Mouse (Mus musculus) limb, embryonic 12.5 days (tissue): Measurements from ENCODE around the gene Gm11084. TPM values are rescaled to one million over a fixed set of nuclear protein-coding genes. Genes with fewer than 3 reads are reported as not detected.

Experiments used
- ATAC-seq: fragments of 200-750 bp; cut with Nextera tagmentation; 2 replicates; pipeline ENCODE4 v1.8.0; 2017; ENCODE audit warnings: low read depth, moderate TSS enrichment; ENCODE audit not compliant: insufficient number of reproducible peaks, insufficient read depth, low FRiP score, low TSS enrichment
- H3K27ac ChIP-seq: fragments of 300-500 bp; sonication (generic); 2 replicates; pipeline ENCODE4 v1.5.1; 2016; ENCODE audit warnings: mild to moderate bottlenecking, moderate library complexity
- H3K27me3 ChIP-seq: fragments of 300-500 bp; sonication (generic); 2 replicates; pipeline ENCODE4 v1.6.1; 2016; ENCODE audit warnings: mild to moderate bottlenecking, moderate library complexity
- H3K36me3 ChIP-seq: fragments of 300-500 bp; sonication (generic); 2 replicates; pipeline ENCODE4 v1.6.1; 2016; ENCODE audit warnings: mild to moderate bottlenecking, moderate library complexity
- H3K4me1 ChIP-seq: fragments of 300-500 bp; sonication (generic); replicated peaks from 2 replicates; pipeline ENCODE4 v1.6.1; 2016
- H3K4me2 ChIP-seq: fragments of 300-500 bp; sonication (generic); 2 replicates; pipeline ENCODE4 v1.6.1; 2016; ENCODE audit warnings: mild to moderate bottlenecking, moderate library complexity
- H3K4me3 ChIP-seq: fragments of 300-500 bp; sonication (generic); replicated peaks from 2 replicates; pipeline ENCODE4 v1.5.1; 2016; ENCODE audit warnings: mild to moderate bottlenecking
- H3K9ac ChIP-seq: fragments of 300-500 bp; sonication (generic); replicated peaks from 2 replicates; pipeline ENCODE4 v1.6.1; 2016; ENCODE audit warnings: mild to moderate bottlenecking, moderate library complexity
- H3K9me3 ChIP-seq: fragments of 300-500 bp; sonication (generic); 2 replicates; pipeline ENCODE4 v1.6.1; 2016; ENCODE audit warnings: mild to moderate bottlenecking, moderate library complexity
- WGBS: fragments of 180-500 bp; shearing (Covaris S2); methylation state at CpG from one replicate; pipeline ENCODE4 v1.1.7; 2016; 5-methylcytosine and 5-hydroxymethylcytosine counted together
- polyA plus RNA-seq: library from polyadenylated mRNA; unstranded; fragments of >200 nt; fragmentation: Nextera tagmentation; extraction: Ambion mirVana; gene quantifications from 2 replicates; pipeline ENCODE4 v1.2.1, GENCODE M21; 2016

Gene Gm11084
- polyA plus RNA-seq, 1 experiment from 2014 or later = not detected

DNA sequence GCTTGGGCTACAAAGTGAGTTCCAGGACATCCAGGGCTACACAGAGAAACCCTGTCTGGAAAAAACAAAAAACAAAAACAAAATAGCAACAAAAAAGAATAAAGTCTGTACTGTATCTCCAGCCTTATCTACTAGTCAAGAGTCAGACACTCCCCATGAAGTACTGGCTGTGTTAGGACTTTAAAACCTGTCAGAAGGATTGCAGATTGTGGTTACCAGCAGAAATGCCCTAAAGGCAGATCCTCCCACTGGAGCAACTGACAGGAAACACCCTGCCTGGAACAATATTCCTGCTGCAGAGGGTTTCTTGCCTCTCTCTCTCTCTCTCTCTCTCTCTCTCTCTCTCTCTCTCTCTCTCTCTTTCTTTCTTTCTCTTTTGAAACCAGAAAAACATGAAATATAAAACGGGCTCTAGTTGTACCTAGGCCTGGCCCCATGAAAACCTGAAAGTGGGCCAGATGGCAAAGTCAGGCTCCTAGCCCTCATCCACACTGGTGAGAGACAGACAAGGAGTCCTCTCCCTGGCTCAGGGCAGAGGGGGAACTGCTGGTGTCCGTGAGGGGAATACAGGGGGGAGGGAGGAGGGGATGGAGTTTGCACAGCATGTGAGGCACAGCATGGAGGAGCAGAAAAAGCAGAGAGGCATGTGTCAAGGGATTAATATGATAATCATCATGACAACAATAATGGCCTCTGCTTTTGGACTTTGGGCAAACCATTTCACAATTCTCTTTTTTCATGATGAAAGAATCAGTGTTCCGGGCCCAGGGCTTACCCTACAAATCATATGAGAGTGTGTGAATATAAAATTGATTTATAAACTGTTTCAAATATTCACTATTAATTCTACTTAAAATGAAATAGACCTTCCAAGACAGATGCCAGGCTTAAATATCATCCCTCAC, 19.3 kb upstream of the Gm11084 start:
- no peaks in the 10 kb centered on the region for H3K36me3 ChIP-seq
- 0 out of 2 replicates have a peak overlapping the region, but pooled peaks have one; percentile 41 for H3K27ac ChIP-seq
- no peak overlapping the region for H3K9ac ChIP-seq
- 52% methylated on average over 3 of the region's 3 CpGs for WGBS
- peaks cover 25% of the 10 kb centered on the region for H3K4me1 ChIP-seq
- no peak overlapping the region for H3K4me2 ChIP-seq
- no peaks in the 10 kb centered on the region for H3K27me3 ChIP-seq
- ATAC-seq = no peak
- no peak overlapping the region for H3K4me3 ChIP-seq
- H3K9me3 ChIP-seq = peaks cover 7% of the 10 kb centered on the region

DNA sequence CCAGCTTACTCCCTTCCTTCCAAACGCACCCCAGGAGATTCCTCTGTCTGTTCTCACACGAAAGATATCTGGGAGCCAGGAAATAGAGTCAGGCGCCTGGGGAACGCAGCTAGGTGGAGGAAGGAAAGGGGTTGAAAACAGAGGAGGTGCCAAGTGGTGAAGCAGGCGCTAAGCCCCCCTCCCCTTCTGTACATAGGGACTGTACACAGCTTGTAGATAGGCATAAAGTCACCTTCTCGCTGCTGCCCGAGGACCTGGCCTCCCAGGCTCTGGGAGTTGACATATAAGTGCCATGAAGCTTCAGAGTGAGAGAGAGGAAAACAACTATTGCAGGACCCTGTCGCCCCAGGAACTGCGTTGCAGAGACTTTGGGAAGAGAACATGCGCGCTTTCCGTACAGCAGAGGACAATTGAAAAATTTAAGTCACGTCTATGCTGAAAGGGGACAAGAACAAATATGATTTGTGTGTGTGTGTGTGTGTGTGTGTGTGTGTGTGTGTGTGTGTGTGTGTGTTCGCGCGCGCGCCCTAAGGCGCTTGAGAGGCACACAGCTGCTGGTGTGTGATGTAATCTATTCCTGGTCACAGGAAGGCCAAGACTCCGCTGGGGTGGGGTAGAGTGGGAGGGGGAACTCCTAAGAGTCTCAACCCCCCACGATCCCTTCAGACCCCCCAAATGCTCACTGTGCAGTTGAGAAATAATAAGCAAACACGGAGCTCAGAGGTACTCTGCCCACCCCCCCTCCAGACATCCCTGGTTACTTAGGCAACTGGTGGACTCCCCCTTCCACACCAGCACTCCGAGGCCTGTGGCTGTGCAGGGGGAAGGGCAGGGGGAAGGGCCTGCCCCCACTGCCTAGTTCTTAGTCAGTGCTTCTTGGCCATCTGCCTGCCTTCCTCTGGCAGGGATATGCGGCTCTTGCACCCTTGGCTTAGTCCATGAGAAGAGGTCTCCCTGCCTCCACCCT, 17.5 kb upstream of the Gm11084 start:
- Histone ChIP-seq H3K27me3 (no peaks in the 10 kb centered on the region), H3K4me2 (peak overlapping the region; percentile 39), H3K9ac (no peak overlapping the region), H3K36me3 (no peaks in the 10 kb centered on the region), H3K4me3 (no peak overlapping the region), H3K9me3 (no peaks in the 10 kb centered on the region), H3K27ac (peak overlapping the region; percentile 83), H3K4me1 (peaks cover 25% of the 10 kb centered on the region)
- WGBS = 34% methylated on average over 24 of the region's 24 CpGs
- ATAC-seq = peak; percentile 83

DNA sequence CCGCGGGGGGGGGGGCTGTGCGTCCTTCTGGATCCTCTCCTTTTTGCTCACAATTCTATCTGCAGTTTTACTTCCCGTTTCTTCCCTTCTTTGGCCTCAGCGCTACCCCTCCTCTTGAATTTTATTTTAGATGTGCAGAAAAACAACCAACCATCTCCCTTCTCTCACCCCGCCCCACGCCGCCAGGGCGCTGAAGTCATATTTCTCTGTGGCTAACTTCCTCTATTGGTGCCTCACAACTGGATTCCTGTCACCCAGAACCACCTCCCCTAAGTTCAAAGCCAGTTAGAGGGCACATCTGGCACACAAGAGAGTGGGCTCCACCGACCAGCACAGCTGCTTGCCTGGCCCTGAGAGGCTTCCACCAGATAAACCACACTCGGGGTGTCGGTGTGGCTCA, 16.5 kb upstream of the Gm11084 start:
- Histone ChIP-seq H3K4me1 (peaks cover 25% of the 10 kb centered on the region), H3K4me2 (peak overlapping the region; percentile 15; the same call in 1 of the 2 replicates), H3K27me3 (no peaks in the 10 kb centered on the region), H3K36me3 (no peaks in the 10 kb centered on the region), H3K27ac (peak overlapping the region; percentile 83), H3K9ac (no peak overlapping the region), H3K9me3 (no peaks in the 10 kb centered on the region), H3K4me3 (no peak overlapping the region)
- no peak for ATAC-seq
- WGBS = 41% methylated on average over 10 of the region's 12 CpGs

DNA sequence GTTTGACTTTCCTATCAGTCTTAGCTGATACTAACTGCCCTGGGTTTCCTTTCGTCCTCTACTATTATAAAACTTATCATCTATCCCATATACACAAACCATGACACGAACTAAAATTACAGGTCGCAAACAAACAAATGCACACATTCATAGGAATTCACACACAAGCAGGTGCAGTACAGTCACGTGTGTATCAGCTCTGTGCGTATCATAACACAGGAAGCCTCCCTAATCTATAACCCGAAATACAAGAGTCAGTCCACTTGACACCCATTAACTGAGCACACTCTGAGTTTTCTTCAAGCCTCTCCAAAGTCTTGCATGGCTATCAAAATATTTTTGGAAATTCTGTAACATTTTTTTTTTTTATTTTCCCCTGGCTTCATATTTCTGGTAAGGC, 15.9 kb upstream of the Gm11084 start:
- Histone ChIP-seq H3K4me2 (no peak overlapping the region), H3K4me3 (no peak overlapping the region), H3K9ac (no peak overlapping the region), H3K4me1 (peaks cover 25% of the 10 kb centered on the region), H3K9me3 (no peaks in the 10 kb centered on the region), H3K27ac (0 out of 2 replicates have a peak overlapping the region, but pooled peaks have one; percentile 83), H3K27me3 (no peaks in the 10 kb centered on the region), H3K36me3 (no peaks in the 10 kb centered on the region)
- 90% methylated on average over 6 of the region's 6 CpGs for WGBS
- ATAC-seq = no peak

DNA sequence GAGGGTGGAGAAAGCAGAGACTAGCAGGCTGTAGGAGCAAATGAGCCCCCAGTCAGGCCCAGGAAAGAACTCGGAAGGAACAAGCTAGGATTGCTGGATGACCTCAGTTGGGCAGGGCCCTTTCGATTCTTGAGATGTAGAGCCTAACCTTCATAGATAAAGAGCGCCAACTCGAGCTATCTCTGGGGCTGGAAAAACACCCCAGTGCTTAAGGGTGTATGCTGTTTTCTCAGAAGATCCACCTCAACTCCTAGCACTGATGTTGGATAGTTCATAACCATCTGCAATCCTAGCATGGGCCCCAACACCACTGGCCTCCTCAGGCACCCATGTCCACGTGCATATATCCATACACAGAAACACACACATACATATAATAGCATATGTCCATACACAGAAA, 15.5 kb upstream of the Gm11084 start:
- no peak for ATAC-seq
- Histone ChIP-seq H3K27me3 (no peaks in the 10 kb centered on the region), H3K36me3 (no peaks in the 10 kb centered on the region), H3K9me3 (no peaks in the 10 kb centered on the region), H3K4me1 (peaks cover 27% of the 10 kb centered on the region), H3K9ac (no peak overlapping the region), H3K4me2 (no peak overlapping the region), H3K4me3 (no peak overlapping the region), H3K27ac (no peak overlapping the region)
- WGBS = 91% methylated on average over 5 of the region's 5 CpGs

DNA sequence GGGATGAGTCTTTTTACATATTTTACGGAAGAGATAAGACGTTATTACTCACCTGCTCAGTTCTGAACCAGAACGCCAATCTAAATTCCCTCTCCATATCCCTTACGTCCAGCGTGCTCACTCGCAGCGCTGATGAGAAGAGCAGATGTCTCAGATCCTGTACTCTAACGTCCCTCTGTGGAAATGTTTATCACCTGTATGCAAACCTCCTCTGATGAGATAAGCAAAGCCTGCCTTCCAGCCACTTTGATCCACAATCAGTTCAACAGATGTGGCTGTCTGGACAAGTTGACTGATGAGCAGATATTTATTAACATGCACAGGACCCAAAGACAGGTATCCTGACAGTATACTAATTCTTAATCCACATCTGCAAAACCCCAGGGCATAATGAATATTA, 13.7 kb upstream of the Gm11084 start:
- peaks cover 44% of the 10 kb centered on the region for H3K4me1 ChIP-seq
- no peak overlapping the region for H3K4me3 ChIP-seq
- H3K36me3 ChIP-seq = no peaks in the 10 kb centered on the region
- 61% methylated on average over 8 of the region's 8 CpGs for WGBS
- H3K27ac ChIP-seq = no peak overlapping the region
- no peak for ATAC-seq
- no peak overlapping the region for H3K9ac ChIP-seq
- H3K9me3 ChIP-seq = no peaks in the 10 kb centered on the region
- H3K4me2 ChIP-seq = no peak overlapping the region
- no peaks in the 10 kb centered on the region for H3K27me3 ChIP-seq

DNA sequence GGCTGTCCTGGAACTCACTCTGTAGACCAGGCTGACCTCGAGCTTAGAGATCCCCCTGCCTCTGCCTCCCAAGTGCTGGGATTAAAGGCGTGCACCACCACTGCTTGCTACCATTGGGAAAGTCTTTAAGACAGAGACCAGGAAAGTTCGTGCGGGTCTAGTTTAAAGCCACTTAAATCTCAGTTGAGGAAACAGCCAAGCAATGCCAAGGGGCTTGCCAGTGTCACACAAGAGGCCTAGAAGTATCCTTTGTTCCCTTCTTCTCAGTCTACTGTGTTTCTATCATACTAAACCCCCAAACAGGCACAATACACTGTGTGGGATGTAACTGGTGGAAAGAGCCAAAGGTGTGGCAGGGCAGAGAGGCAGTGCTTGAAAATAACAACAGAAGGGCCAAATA, 11.1 kb upstream of the Gm11084 start:
- H3K9ac ChIP-seq = no peak overlapping the region
- H3K36me3 ChIP-seq = no peaks in the 10 kb centered on the region
- H3K27me3 ChIP-seq = no peaks in the 10 kb centered on the region
- 94% methylated on average over 4 of the region's 4 CpGs for WGBS
- H3K9me3 ChIP-seq = no peaks in the 10 kb centered on the region
- H3K27ac ChIP-seq = no peak overlapping the region
- no peak overlapping the region for H3K4me3 ChIP-seq
- ATAC-seq = no peak
- H3K4me1 ChIP-seq = peaks cover 23% of the 10 kb centered on the region
- H3K4me2 ChIP-seq = no peak overlapping the region

DNA sequence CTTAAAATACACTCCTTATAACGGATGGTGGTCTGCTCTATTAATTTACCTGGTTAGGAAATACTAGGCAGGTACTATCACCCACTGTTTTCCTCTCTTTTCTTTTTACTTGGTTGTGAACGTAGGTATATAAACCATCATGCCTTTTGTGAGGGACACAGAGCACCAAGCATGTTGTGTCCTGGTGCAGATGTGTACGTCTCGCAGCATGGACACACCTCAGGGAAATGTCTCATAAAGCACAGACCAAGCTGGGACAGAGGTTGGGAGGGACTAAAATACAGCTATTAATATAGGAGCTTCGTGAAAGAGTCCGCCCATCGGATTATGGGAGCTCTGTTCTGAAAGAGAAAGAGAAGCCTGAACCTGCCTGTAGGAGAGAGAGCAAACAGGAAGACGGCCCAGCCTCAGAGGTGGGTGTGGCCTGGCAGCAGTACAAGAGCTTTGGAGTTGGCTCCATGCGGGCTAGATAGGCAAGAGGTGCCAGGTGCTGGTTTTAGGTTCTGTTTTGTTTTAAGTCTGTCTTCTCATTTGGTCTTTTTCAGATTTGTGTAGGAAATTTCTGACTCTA, 10.4 kb upstream of the Gm11084 start:
- Histone ChIP-seq H3K9me3 (no peaks in the 10 kb centered on the region), H3K27ac (no peak overlapping the region), H3K4me2 (no peak overlapping the region), H3K4me3 (no peak overlapping the region), H3K36me3 (no peaks in the 10 kb centered on the region), H3K4me1 (peaks cover 20% of the 10 kb centered on the region), H3K27me3 (no peaks in the 10 kb centered on the region), H3K9ac (no peak overlapping the region)
- WGBS = 65% methylated on average over 9 of the region's 9 CpGs
- ATAC-seq = no peak

DNA sequence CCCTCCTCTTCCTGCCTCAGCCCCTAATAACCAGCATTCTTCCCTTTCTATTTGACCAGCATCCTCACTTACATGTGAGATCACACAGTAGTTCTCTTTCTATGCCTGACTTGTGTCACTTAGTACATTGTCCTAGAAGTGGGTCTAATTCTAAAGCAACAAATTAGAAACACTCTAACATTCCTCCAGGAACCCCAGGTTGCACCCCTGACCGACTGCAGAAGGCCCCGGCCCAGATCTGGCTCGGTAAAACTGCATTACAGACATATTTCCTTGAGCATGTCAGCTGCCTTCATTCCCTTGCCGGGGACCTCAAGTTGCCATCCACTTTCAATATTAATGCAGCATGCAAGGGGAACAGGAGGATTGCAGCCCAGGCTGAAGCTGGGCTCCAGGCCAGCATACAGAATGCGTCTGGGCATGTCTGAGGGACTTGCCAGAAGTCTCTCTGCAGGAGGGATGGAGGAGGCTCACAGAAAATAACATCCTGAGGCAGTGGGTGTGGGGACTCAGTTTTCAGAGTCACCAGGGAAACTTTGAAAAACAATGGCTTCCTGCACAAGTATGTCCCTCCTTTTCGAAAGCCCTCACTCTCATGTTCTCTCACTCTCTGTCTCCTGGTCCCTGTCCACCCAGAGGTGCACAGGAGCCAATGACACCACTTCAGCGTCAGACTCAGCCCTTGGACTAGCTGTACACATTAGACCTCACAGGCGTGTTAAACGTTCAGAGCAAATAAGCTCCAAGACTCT, 9.0 kb upstream of the Gm11084 start:
- peak; percentile 47; the same call in 1 of the 2 replicates for ATAC-seq
- Histone ChIP-seq H3K27me3 (no peaks in the 10 kb centered on the region), H3K27ac (peak overlapping the region; percentile 87), H3K4me2 (no peak overlapping the region), H3K4me3 (no peak overlapping the region), H3K4me1 (peaks cover 20% of the 10 kb centered on the region), H3K9ac (no peak overlapping the region; the same call in 1 of the 2 replicates), H3K36me3 (no peaks in the 10 kb centered on the region), H3K9me3 (no peaks in the 10 kb centered on the region)
- 37% methylated on average over 9 of the region's 9 CpGs for WGBS

DNA sequence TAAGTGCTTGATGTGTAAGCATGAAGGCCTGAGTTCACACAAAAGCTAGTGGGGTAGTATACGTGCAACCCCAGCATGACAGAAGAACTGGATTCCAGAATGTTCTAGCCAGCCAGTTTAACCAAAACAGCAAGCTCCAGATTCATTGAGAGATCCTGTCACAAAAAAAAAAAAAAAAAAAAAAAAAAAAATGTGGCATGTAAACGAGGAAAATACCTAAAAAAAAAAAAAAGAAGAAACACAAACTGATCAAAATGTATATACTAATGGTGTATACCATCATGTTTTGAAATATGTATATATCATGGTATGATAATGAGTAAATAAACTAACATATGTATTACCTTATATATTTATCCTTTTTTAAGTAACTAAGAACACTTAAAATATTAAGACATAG, 7.6 kb upstream of the Gm11084 start:
- Histone ChIP-seq H3K36me3 (0 out of 2 replicates have a peak, but pooled peaks cover 2% of the 10 kb centered on the region), H3K4me1 (peaks cover 20% of the 10 kb centered on the region), H3K9ac (no peak overlapping the region), H3K4me3 (no peak overlapping the region), H3K27ac (no peak overlapping the region), H3K4me2 (no peak overlapping the region), H3K9me3 (peaks cover 5% of the 10 kb centered on the region), H3K27me3 (no peaks in the 10 kb centered on the region)
- 63% methylated on average over 2 of the region's 2 CpGs for WGBS
- ATAC-seq = no peak
